Mouse (Mus musculus) MN1 (cell line): ENCODE data around the gene Ddx31.

Source experiments
- DNase-seq: peaks from one replicate; pipeline ENCODE4 v3.0.0-alpha.2; 2016; ENCODE audit warnings: low spot score

The Ddx31 gene

GRCm38 (mm10) chr2:28840222-28840951 is at the start of gene Ddx31, which contains the start of gene Gtf3c4:
Gene Ddx31 (plus strand): TSS chr2:28840406.
Gene Gtf3c4 (minus strand): TSS chr2:28840360.
- peak; percentile 91 for DNase-seq

- DNase-seq: peak; percentile 86
These were observed 47.1 kb upstream of the Ddx31 start for GRCm38 (mm10) chr2:28792931-28793610.

GRCm38 (mm10) chr2:28794623-28795022 is 45.6 kb upstream of the Ddx31 start:
- DNase-seq: no peak

GRCm38 (mm10) chr2:28796298-28796697 is 43.9 kb upstream of the Ddx31 start:
- no peak for DNase-seq

- peak; percentile 23 for DNase-seq
These were observed 42.6 kb upstream of the Ddx31 start for GRCm38 (mm10) chr2:28797490-28798106.

GRCm38 (mm10) chr2:28798390-28798789 is 41.8 kb upstream of the Ddx31 start:
- peak; percentile 28 for DNase-seq

DNA sequence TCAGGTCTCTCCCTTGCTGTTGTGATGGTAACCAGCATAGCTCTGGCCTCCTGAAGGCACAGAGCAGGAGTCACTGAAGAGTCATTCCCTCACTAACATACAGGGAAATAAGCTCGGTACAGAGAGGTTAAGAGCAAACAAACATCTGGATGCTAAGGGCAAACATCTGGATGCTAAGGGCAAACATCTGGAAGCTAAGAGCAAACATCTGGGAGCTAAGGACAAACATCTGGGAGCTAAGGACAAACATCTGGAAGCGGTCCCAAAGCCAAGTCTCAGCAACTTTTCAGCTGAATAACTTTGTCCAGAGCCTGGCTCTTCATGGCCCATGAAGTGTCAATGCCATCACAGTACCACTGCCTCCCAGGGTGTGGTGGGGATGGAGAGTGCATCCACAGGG is 40.6 kb upstream of the Ddx31 start:
- DNase-seq: no peak

DNA sequence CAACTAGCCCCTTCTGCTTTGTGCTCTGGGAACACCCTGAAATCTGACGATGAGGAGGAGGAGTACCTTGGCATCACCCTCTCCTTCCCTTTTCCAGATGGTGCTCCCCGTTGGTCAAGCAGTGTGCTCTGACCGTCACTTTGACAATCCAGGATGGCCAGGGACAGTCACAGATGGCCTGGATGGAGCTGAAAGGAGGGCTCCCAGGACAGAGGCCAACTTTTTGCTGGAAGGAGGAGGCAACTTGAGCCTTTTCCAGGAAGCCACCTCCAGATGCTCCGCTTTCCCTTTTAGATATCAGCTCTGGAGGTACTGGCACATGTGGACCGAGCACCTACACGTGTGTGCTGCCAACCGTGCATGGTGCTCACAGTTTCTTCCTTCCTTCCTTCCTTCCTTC is 36.8 kb upstream of the Ddx31 start:
- DNase-seq: no peak

DNA sequence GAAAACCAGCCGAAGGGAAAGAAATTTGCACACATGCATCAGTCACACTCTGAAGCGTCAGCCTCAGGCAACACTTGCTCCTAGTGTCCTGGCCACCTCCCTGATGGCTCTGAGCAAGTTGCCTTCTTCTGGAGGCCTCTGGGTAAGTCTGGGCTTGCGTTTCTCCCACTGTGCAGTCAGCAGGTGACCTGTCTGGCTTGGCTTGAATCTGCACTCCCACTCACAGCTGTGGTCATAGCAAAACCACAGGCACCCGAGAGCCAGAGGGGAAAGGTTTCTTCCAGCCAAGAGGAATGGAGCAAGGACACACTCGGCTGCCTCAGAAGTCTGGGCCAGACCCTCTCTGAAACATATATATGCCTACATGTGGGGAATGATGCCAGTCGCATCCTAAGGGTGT is 31.4 kb upstream of the Ddx31 start:
- DNase-seq: no peak

GRCm38 (mm10) chr2:28810260-28811013 is 29.8 kb upstream of the Ddx31 start:
- DNase-seq: no peak

DNA sequence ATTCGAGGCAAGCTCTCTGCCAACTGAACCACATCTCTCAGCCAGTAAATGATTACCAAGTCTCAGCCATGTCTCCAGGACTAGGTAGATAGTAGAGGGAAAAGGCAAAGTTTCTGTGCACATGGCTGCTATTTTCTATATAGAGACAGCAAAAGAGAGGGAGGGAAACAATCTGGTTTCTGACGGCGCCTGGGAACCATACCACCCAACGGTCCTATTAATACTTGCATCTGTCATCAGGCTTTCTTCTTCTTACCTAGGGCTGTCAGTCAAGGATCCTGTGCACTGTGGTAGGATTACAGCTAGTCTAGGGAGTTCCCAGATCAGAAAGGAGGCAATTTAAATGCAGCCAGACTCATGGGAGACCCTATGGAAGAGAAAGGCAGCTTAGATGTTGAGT is 21.3 kb upstream of the Ddx31 start:
- DNase-seq: no peak

GRCm38 (mm10) chr2:28829265-28829664 is 10.9 kb upstream of the Ddx31 start:
- peak; percentile 51 for DNase-seq

- no peak for DNase-seq
These were observed 3.8 kb upstream of the Ddx31 start for GRCm38 (mm10) chr2:28836181-28836940.

DNA sequence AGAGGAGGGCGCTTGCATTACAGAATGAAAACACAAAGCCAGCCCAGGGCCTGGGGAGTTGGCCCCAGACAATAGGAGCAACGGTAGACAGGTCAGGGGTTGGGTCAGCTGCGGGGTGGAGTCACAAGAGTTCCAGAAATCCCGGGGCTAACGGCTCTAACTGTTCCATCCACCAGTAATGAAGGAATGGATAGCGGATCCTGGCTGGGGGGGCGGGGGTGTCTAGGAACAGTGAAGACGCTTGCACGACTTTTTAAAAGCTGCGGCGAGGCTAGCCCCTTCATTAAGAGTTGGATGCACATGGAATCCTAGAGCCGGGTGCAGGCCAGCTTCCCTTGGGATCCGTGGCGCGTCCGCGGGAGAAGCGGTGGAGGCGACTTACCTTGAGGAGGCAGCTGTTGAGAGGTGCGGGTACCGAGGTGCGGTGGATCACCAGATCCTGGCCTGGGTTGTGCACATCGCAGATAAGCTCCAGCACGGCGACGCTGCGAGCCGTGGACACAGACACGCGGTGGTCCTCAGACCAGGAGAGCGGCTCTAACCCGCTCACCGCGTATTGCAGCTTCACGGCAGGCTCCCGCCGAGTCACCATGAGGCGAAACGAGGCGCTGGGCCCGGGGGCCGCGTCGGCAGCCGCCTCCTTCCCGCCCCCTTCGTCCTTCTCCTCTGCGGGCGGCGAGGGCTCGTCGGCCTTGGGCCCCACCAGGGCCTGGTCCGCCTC is 545 bp upstream of the Ddx31 start:
- DNase-seq: peak; percentile 38

GRCm38 (mm10) chr2:28842042-28842441 is 1.8 kb downstream of the Ddx31 start:
- no peak for DNase-seq

DNA sequence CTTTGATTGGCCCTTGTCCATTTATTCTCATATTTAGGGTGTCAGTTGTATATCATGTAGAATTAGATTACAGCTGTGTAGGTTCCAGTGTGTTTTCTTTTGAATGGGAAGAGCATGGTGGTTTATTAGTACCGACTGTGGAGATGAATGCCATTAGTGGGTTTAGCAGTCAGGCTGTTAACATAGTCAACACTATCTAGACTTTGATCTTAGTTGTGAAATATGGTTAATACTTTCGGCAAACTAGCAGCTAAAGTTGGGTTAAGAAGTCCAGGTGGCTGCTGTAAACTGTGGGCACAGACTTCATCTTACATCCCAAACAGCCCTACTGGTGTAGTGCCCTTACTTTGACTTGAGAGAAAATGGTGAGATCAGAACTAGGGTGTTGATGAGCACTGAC is 8.7 kb downstream of the Ddx31 start:
- DNase-seq: no peak

DNA sequence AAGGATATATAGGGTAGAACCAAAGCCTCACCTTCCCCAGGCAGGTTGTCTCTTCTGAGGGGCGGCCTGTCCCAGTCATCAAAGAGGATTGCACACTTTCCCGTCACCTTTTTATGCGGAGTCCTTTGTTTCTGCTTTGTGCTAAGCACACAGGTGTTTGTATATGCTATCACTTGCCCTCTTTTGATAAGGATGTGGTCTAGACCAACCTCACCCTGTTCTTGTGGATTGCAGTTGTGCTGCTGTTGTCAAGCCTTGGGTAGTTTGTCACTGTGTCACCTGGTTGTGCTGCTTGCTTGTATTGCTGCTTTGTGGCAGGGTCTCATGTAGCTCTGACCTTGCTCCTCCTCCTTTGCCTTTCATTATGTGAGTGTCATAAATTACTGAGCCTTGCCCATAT is 12.4 kb downstream of the Ddx31 start:
- no peak for DNase-seq

DNA sequence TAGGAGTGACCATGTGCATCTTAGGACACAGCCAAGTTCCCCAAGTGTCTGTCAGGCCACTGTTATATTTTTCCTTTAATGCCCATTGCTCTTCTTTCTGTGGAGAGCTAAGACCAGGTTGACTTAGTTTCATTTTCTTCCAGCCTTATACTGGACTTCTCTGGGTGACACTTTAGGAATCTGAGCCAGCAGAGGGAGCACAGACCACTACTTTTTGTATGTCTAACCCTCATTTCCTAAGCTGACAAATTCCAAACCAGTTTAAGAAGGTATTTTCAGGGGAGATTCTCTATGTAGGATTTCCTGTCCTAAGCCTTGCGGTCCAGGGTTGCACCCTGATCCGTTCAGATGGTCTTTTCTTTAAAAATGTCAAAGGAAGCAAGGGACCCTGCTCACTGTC is 15.6 kb downstream of the Ddx31 start:
- peak; percentile 15 for DNase-seq

DNA sequence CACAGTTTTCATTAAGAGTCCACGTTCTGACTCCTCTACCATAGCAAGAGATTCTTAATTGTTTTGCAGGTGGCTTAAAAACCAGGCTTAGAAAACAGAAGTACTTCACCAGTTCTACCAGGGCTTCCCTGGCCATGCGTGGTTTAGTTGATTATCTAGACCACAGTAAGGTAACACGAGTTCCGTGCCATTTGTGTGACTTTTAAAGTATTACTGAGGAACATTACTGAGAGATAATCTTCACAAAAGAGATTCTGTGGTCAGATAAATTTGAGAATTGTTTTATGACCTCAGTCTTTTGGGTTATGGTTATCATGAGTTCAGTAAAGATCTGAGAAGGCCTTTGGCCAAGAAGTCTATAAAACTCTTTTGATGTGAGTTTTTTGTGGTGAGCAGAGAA is 19.1 kb downstream of the Ddx31 start:
- no peak for DNase-seq

DNA sequence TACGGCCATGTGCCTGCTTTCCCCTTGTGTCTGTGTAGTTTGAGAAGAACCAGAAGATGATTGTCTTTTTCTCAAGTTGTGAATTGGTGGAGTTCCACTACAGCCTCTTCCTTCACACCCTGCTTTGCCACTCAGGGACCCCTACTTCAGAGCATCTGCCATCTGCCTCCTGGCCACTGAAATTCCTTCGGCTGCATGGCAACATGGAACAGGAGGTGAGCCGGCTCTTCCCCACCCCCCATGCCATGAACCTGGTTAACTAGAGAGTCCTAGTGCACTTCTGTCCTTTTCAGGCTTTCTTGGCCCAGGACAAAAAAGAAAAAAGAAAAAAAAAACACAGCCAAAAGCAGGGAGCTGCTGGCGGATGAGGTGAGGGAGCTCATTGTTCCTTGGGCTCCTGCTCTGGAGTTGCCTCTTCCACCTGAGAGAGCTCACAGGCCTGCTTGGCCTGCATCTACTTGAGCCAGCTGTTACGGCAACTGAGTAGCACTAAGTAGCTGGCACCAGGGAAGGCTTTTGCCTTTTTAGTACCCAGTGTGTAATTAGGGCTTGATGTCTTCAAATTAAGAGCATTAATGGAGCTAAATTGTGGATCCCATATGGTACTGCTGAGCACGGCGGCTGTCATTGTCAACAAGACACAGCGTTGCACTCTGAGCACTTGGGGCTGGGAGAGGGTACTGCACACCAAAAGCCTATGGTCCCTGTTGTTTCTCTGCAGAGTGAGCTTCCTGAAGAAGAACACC is 20.6 kb downstream of the Ddx31 start:
- no peak for DNase-seq
